Mouse (Mus musculus): ENCODE results near the gene Crip2.

The Crip2 gene

DNA sequence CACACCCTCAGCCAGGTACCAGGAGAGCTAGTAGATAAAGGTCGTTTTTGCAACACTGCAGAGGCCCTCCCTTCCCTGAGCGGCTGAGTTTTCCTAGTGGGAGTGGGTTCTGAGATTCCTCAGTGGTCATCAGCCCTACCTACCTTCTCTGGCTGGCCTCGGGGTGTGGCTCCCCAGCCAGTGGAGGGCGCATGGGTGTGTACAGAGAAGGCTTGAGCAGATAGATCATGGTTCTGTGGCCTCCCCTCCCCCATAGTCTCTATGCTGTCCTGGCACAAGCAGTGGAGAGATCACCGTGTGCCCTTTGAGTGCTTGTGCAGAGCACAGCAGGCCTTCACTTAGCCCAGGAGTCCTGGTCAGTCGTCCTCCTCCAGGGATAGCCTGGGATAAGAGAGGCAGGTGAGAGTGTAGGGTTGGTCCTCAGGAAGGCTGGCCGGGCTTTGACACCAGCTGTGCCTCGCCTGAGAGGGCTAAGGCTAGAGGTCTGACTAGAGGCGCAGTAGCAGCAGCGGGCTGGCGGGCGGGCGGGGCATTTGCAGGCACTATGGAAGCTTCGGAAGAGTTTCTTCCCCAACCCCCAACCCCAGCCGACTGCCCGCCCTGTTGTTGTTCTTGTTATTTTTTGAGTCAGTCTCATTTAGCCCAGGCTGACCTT lies 8.5 kb downstream of the Crip2 start:
- peak; percentile 65 for DNase-seq

DNA sequence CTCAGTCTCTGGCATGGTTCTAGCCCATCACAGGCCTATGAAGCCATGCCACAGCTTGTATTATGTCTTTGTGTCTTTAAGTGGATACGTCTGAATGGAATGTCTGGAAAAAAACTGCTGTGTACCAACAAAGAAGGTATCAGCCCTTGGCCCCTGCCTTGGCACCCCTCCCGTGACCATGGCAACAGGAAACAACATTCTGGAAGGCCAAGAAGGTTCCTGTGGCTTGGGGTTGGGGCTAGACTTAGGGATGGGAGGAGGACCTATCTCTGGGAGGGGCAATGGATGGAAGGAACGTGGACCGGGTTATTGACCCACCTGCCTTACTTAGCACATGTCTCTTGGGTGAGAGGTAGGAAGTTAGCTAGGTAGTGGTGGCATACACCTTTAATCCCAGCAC lies 9.3 kb downstream of the Crip2 start:
- DNase-seq, result no peak

DNA sequence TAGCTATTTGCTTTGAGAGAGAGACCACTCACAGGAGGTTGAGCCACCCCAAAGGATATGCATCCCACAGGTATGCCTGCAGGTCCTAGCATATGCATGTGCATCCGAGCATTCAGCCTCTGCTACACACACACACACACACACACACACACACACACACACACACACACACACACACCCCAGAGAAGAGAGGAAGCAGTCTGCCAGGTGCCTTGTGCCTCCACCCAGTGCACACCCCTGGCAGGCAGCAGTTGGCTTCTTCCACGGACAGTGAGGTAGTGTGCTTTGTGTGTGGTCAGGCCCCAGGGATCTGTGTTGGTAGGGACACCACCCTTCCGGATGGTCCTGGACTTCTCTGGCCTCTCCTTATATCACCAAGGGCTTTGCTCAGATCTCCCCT lies 9.9 kb downstream of the Crip2 start:
- peak; percentile 59 for DNase-seq

DNA sequence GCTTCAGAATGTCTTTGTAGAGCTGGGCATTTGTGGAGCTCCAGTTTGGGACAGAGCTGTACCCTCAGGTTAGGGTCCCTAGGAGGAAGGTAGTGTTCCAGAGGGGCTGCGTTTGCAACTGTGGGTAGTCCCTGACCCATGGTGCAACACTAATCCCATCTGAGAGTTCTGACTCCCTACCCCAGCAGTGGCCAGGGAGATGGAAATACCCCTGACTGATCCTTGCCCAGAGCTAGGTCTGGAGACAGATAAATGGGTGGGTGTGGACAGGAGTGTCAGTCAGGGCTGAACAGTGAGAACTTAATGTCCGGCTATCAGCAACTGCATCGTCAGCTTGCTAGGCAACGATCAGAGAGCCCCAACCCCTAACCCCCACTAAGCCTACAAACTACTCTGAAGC lies 10.6 kb downstream of the Crip2 start:
- DNase-seq, result no peak

DNA sequence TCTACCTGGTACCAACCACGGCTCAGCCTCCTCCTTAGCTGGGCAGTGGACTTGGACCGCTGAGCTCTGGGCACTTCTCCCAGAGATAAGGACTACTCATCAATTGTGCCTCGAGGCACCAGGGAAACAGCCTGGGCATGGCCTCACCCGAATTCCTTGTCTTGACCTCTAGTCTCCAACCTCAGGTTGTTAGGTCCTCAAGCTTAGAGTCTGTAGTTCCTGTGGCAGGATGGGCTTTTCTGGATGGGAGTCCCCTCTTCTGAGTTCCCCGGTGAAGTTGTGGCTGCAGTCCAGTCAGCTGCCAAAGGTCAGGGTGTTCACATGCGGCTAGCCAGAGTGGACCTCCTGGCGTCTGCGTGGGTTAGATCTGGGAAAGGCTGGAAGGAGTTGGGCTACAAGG lies 11.0 kb downstream of the Crip2 start:
- DNase-seq, result no peak

DNA sequence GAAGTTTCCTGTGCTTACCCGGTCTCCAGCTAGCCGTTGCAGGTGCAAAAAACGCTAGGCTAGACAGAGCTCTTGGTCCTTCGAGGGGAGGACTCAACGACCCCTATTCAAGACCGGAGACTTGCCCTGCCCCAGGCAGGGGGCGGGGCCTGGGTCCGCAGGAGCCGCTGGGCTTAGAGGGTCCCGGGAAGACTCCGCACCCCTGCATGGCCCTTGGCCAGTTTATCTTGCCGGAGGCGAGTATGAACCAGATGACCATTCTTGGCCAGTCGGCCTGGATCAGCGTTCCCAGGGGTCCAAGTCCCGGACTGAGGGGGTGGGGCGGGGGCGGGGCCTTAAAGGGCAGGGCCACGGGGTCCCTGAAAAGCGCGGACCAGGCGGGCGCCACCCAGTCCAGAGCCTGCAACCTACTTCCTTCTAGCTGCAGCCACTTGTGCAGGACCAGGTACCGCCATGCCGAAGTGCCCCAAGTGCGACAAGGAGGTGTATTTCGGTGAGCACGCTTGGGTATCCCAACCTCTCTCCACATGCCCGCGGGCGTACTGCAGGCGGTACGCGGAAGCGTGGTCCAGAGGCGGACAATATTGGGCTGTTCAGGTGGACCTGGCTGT lies 11.7 kb downstream of the Crip2 start:
- peak; percentile 66 for DNase-seq

- peak; percentile 77 for DNase-seq
Observed at GRCm38 (mm10) chr12:113152272-113152661, 12.2 kb downstream of the Crip2 start.

- DNase-seq, result peak; percentile 34
Observed at GRCm38 (mm10) chr12:113152991-113153525, 13.0 kb downstream of the Crip2 start.

DNA sequence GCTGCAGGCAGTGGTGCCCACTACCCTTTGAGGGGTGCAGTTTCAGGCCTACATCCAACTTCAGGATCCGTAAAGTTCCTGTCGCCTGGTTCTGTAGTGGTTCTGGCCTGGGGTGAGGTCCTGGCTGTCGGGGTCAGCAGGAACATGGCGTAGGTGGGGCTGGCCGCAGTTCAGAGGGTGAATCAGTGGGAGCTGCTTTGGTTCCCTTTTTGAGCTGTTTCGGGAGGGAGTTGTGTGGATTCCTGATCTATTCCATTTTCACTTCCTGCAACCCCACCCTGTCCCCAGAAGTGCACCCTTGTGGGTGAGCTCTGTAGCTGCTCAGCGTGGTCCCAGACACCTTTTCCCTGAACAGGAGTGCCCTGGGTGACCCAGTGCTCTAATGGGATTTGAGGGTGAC lies 13.9 kb downstream of the Crip2 start:
- no peak for DNase-seq

GRCm38 (mm10) chr12:113154747-113155075 lies 14.7 kb downstream of the Crip2 start:
- DNase-seq, result no peak

- peak; percentile 73 for DNase-seq
Observed at GRCm38 (mm10) chr12:113155076-113155771, 15.2 kb downstream of the Crip2 start.

DNA sequence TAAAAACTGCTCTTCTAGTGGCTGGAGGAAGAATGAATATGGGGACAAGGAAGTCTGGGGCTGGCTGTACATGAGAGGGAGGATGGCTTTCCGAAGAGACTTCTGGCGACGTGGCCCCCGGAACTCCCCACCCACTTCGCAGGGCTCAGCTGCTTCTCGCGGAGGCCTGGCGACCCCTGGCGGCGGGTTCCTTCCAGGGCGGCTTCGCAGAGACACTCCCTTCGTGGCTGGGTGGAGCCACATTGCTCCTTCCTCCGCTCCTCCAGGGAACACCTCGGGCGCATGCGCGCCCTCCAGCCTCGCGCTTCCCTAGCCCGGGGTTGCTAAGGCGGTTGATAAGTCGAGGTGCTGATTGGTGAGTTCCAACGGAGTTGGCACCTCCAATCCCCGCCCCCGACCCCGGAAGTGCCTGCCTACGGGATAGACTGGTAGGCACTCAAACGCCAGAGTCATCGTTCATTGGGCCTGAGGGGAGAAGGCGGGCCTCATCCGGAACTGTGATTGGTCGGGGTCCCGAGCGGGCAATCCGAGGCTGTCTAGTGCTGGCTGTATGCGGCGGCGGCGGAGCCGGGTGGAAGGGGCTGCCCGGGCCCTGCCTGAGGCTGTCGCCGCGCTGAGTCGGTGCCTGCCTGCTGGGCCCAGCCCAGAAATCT lies 16.0 kb downstream of the Crip2 start, which contains the start of gene Tedc1:
Gene Tedc1, plus strand, starts transcription at position 535 of the 653 bp plus-strand sequence.
- peak; percentile 100 for DNase-seq

- DNase-seq, result no peak
Observed at GRCm38 (mm10) chr12:113156540-113156929, 16.5 kb downstream of the Crip2 start.

DNA sequence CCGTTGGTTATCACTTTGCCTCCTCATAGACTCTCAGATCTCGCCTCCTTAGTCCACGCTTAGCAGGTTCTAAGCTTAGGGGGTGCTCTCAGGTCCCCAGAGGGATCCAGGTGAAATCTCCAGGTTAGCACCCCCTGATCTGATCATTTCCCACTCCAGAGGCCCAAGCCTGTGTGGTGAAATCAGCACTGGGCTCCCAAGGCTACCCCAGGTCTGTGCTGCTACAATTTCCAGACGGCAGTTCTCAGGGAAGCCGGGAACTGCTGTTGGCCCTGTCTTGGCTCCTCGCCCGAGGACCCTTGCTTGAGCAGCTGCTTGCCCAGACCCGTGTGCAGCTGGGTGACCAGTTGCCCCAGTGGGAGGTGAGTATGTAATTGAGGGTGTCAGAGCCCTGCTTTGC lies 17.0 kb downstream of the Crip2 start:
- DNase-seq, result peak; percentile 29

GRCm38 (mm10) chr12:113157521-113157920 lies 17.5 kb downstream of the Crip2 start:
- DNase-seq, result peak; percentile 15

GRCm38 (mm10) chr12:113157971-113158370 lies 17.9 kb downstream of the Crip2 start:
- no peak for DNase-seq

- peak; percentile 23 for DNase-seq
Observed at GRCm38 (mm10) chr12:113163561-113164006, 23.5 kb downstream of the Crip2 start.

- DNase-seq, result peak; percentile 62
Observed at GRCm38 (mm10) chr12:113168031-113168536, 28.0 kb downstream of the Crip2 start.

GRCm38 (mm10) chr12:113176960-113177725 lies 37.1 kb downstream of the Crip2 start:
- no peak for DNase-seq

- DNase-seq, result no peak
Observed at GRCm38 (mm10) chr12:113181020-113181419, 41.0 kb downstream of the Crip2 start.

GRCm38 (mm10) chr12:113184945-113185344 lies 44.9 kb downstream of the Crip2 start:
- DNase-seq, result no peak
